Mouse (Mus musculus) MEL (cell line): Measurements from ENCODE around the gene Tead2. TPM values are rescaled to one million over a fixed set of nuclear protein-coding genes. Genes with fewer than 3 reads are reported as not detected.
A peak's percentile ranks its signal among the peaks of the same experiment; 100 is the strongest.

Experiments used
- DNase-seq: peaks from one replicate; pipeline ENCODE4 v3.0.0; 2011; ENCODE audit warnings: low read depth, low spot score
- H3K27ac ChIP-seq: 2 replicates; pipeline ENCODE4 v1.5.1; 2012; ENCODE audit warnings: low read depth, mild to moderate bottlenecking, control low read depth, low read length, moderate library complexity; ENCODE audit not compliant: control insufficient read depth
- H3K27me3 ChIP-seq, 2 experiments: fragments of 150-350 bp in 1 of 2; sonication (generic) in 1 of 2; 2 replicates each; pipeline ENCODE4 v1.6.1; 2012; ENCODE audit warnings: low read length in 2 of 2, mild to moderate bottlenecking in 2 of 2, improper control_type of control experiment in 1 of 2, moderate library complexity in 1 of 2; ENCODE audit not compliant: insufficient read depth in 2 of 2, control insufficient read depth in 1 of 2
- H3K36me3 ChIP-seq, 2 experiments: 2 replicates each; pipeline ENCODE4 v1.6.1; 2012 to 2014; ENCODE audit warnings: low read length in 2 of 2, improper control_type of control experiment in 1 of 2, inconsistent platforms in 1 of 2, mild to moderate bottlenecking in 1 of 2; ENCODE audit not compliant: insufficient read depth in 2 of 2, control insufficient read depth in 1 of 2
- H3K4me1 ChIP-seq, 2 experiments: fragments of 150-350 bp in 1 of 2; sonication (generic) in 1 of 2; 2 replicates each; pipeline ENCODE4 v1.6.1; 2012; ENCODE audit warnings: low read length in 2 of 2, improper control_type of control experiment in 1 of 2, mild to moderate bottlenecking in 1 of 2; ENCODE audit not compliant: insufficient read depth in 2 of 2, control insufficient read depth in 1 of 2
- H3K4me3 ChIP-seq, 2 experiments: fragments of 150-350 bp in 1 of 2; sonication (generic) in 1 of 2; 2 replicates each; pipeline ENCODE4 v1.5.1; 2012; ENCODE audit warnings: low read depth in 2 of 2, low read length in 2 of 2, mild to moderate bottlenecking in 2 of 2, moderate library complexity in 2 of 2, control low read depth in 1 of 2, improper control_type of control experiment in 1 of 2; ENCODE audit not compliant: control insufficient read depth in 1 of 2, insufficient read depth in 1 of 2
- H3K79me2 ChIP-seq: 2 replicates; pipeline ENCODE4 v1.6.1; 2012; ENCODE audit warnings: mild to moderate bottlenecking, low read length, moderate library complexity; ENCODE audit not compliant: control insufficient read depth, poor library complexity, insufficient read depth
- H3K9ac ChIP-seq: 2 replicates; pipeline ENCODE4 v1.6.1; 2012; ENCODE audit warnings: low read depth, mild to moderate bottlenecking, control low read depth, low read length, moderate library complexity; ENCODE audit not compliant: control insufficient read depth, poor library complexity, severe bottlenecking
- H3K9me3 ChIP-seq: fragments of 150-350 bp; sonication (generic); replicated peaks from 2 replicates; pipeline ENCODE4 v1.6.1; 2012; ENCODE audit warnings: mild to moderate bottlenecking, low read length, improper control_type of control experiment, moderate library complexity; ENCODE audit not compliant: insufficient read depth
- BHLHE40 ChIP-seq: IDR thresholded peaks from 2 replicates; pipeline ENCODE4 v1.6.1; 2012; ENCODE audit warnings: low read depth, mild to moderate bottlenecking, inconsistent platforms, low read length, improper control_type of control experiment, borderline replicate concordance
- CHD1 ChIP-seq: IDR thresholded peaks from 2 replicates; pipeline ENCODE4 v1.6.1; 2012; ENCODE audit warnings: low read depth, mild to moderate bottlenecking, inconsistent platforms, low read length, improper control_type of control experiment
- E2F4 ChIP-seq: IDR thresholded peaks from 2 replicates; pipeline ENCODE4 v1.6.1; 2011; ENCODE audit warnings: low read depth, low read length, improper control_type of control experiment, borderline replicate concordance
- ELF1 ChIP-seq: IDR thresholded peaks from 2 replicates; pipeline ENCODE4 v1.6.1; 2014; ENCODE audit warnings: low read depth, mild to moderate bottlenecking, inconsistent platforms, low read length, improper control_type of control experiment, moderate library complexity
- ETS1 ChIP-seq: IDR thresholded peaks from 2 replicates; pipeline ENCODE4 v1.6.1; 2012; ENCODE audit warnings: low read depth, mild to moderate bottlenecking, inconsistent platforms, low read length, improper control_type of control experiment, moderate library complexity
- HCFC1 ChIP-seq: IDR thresholded peaks from 2 replicates; pipeline ENCODE4 v1.6.1; 2012; ENCODE audit warnings: low read depth, mild to moderate bottlenecking, inconsistent platforms, low read length, improper control_type of control experiment, moderate library complexity
- JUND ChIP-seq: IDR thresholded peaks from 2 replicates; pipeline ENCODE4 v1.6.1; 2011; ENCODE audit warnings: low read depth, mild to moderate bottlenecking, improper control_type of control experiment, low read length
- MAX ChIP-seq: IDR thresholded peaks from 2 replicates; pipeline ENCODE4 v1.6.1; 2011; ENCODE audit warnings: low read length, improper control_type of control experiment
- MAZ ChIP-seq: IDR thresholded peaks from 2 replicates; pipeline ENCODE4 v1.6.1; 2012; ENCODE audit warnings: low read depth, mild to moderate bottlenecking, inconsistent platforms, low read length, improper control_type of control experiment
- MXI1 ChIP-seq: IDR thresholded peaks from 2 replicates; pipeline ENCODE4 v1.6.1; 2011; ENCODE audit warnings: mild to moderate bottlenecking, low read depth, low read length, improper control_type of control experiment
- MYC ChIP-seq: IDR thresholded peaks from 2 replicates; pipeline ENCODE4 v1.6.1; 2011; ENCODE audit warnings: low read depth, mild to moderate bottlenecking, low read length, improper control_type of control experiment, moderate library complexity
- NELFE ChIP-seq: IDR thresholded peaks from 2 replicates; pipeline ENCODE4 v1.6.1; 2011; ENCODE audit warnings: low read depth, low read length, improper control_type of control experiment
- POLR2A ChIP-seq, 2 experiments: IDR thresholded peaks; 2 replicates each; pipeline ENCODE4 v1.6.1; 2011 to 2012; ENCODE audit warnings: low read length in 2 of 2, mild to moderate bottlenecking in 2 of 2, control low read depth in 1 of 2, improper control_type of control experiment in 1 of 2, low read depth in 1 of 2, moderate library complexity in 1 of 2; ENCODE audit not compliant: control insufficient read depth in 1 of 2, insufficient read depth in 1 of 2, poor library complexity in 1 of 2
- POLR2AphosphoS2 ChIP-seq: IDR thresholded peaks from 2 replicates; pipeline ENCODE4 v1.6.1; 2011; ENCODE audit warnings: low read length, improper control_type of control experiment
- POLR2AphosphoS5 ChIP-seq: IDR thresholded peaks from 2 replicates; pipeline ENCODE4 v1.6.1; 2012; ENCODE audit warnings: low read depth, borderline replicate concordance, mild to moderate bottlenecking, inconsistent platforms, low read length, moderate library complexity, mixed read lengths
- RAD21 ChIP-seq: IDR thresholded peaks from 2 replicates; pipeline ENCODE4 v1.6.1; 2011; ENCODE audit warnings: mild to moderate bottlenecking, low read depth, low read length, improper control_type of control experiment
- SIN3A ChIP-seq: IDR thresholded peaks from 2 replicates; pipeline ENCODE4 v1.6.1; 2012; ENCODE audit warnings: low read length, improper control_type of control experiment, inconsistent platforms
- TBP ChIP-seq: IDR thresholded peaks from 2 replicates; pipeline ENCODE4 v1.8.0; 2011; ENCODE audit warnings: low read depth, low read length, improper control_type of control experiment
- TCF12 ChIP-seq: IDR thresholded peaks from 2 replicates; pipeline ENCODE4 v1.6.1; 2014; ENCODE audit warnings: low read depth, mild to moderate bottlenecking, inconsistent platforms, low read length, improper control_type of control experiment, moderate library complexity
- UBTF ChIP-seq: IDR thresholded peaks from 2 replicates; pipeline ENCODE4 v1.6.1; 2012; ENCODE audit warnings: low read depth, mild to moderate bottlenecking, inconsistent platforms, low read length, improper control_type of control experiment, moderate library complexity, borderline replicate concordance; ENCODE audit not compliant: insufficient read depth
- USF1 ChIP-seq: IDR thresholded peaks from 2 replicates; pipeline ENCODE4 v1.6.1; 2014; ENCODE audit warnings: low read depth, mild to moderate bottlenecking, inconsistent platforms, low read length, improper control_type of control experiment, moderate library complexity
- ZMIZ1 ChIP-seq: IDR thresholded peaks from 2 replicates; pipeline ENCODE4 v1.6.1; 2012; ENCODE audit warnings: low read depth, mild to moderate bottlenecking, inconsistent platforms, low read length, improper control_type of control experiment, moderate library complexity
- polyA plus RNA-seq, 2 experiments: library from polyadenylated mRNA; stranded (reverse) in 1 of 2; unstranded in 1 of 2; fragments of >175 nt in 1 of 2; fragments of >200 nt in 1 of 2; gene quantifications; 2 replicates each; pipeline versions ENCODE4 v1.2.1 to v1.2.4; 2012; ENCODE audit warnings: low replicate concordance in 2 of 2, low read depth in 1 of 2; ENCODE audit not compliant: insufficient read length in 2 of 2, insufficient read depth in 1 of 2, missing spikeins in 1 of 2
- total RNA-seq: library from RNA; depleted of rRNA; stranded (reverse); fragments of 300-350 nt; gene quantifications from 2 replicates; pipeline ENCODE4 v1.2.3, GENCODE M21; 2012

Gene Tead2
- total and polyA plus RNA-seq, 3 experiments: 0.19 to 0.38 TPM; not detected in 1

- TF ChIP-seq MAZ (peak; percentile 73; the same call in 1 of the 2 replicates), MYC (peak; percentile 64), ELF1 (peak; percentile 53; the same call in 1 of the 2 replicates), CHD1 (no peak), SIN3A (peak; percentile 67; the same call in 1 of the 2 replicates), ETS1 (0 out of 2 replicates have a peak, but pooled peaks have one; percentile 4), POLR2A (IDR thresholded peaks at IDR 0.05; ENCODE audit: control insufficient read depth in 1 of 2, insufficient read depth in 1 of 2, low read depth in 1 of 2, low read length in 2 of 2, poor library complexity in 1 of 2) (peak; percentile 31 to 74; a peak in 3 of 4 replicates), JUND (no peak), NELFE (peak; percentile 68), UBTF (no peak), HCFC1 (peak; percentile 54; the same call in 1 of the 2 replicates), TBP (peak; percentile 86), POLR2AphosphoS2 (peak; percentile 16; the same call in 1 of the 2 replicates), MAX (peak; percentile 46; the same call in 1 of the 2 replicates), MXI1 (peak; percentile 79; the same call in 1 of the 2 replicates), USF1 (0 out of 2 replicates have a peak, but pooled peaks have one; percentile 49)
- peak; percentile 94 for DNase-seq
- peak within 1 kb of the TSS; percentile 83 for H3K27ac ChIP-seq
- H3K36me3 ChIP-seq: peaks cover 0 to 9% of the 10 kb centered on the region in 2 experiments; a peak in 2 of 4 replicates
- no peaks in the 10 kb centered on the region; a peak in 1 of 4 replicates for H3K27me3 ChIP-seq
- no peaks in the 10 kb centered on the region for H3K9me3 ChIP-seq
- H3K4me1 ChIP-seq: peaks cover 6 to 22% of the 10 kb centered on the region in 2 experiments
- peak within 1 kb of the TSS; percentile 82 to 94 for H3K4me3 ChIP-seq
- H3K9ac ChIP-seq: peak within 1 kb of the TSS; percentile 90
- peaks cover 4% of the 10 kb centered on the region for H3K79me2 ChIP-seq
Observed at GRCm38 (mm10) chr7:45238723-45239496, 23.4 kb downstream of the Tead2 start, which contains the start of gene Cd37. Gene Cd37, minus strand, starts transcription at chr7:45239115.

- H3K27ac ChIP-seq: no peak overlapping the region
- peaks cover 0 to 9% of the 10 kb centered on the region in 2 experiments; a peak in 2 of 4 replicates for H3K36me3 ChIP-seq
- H3K9me3 ChIP-seq: no peaks in the 10 kb centered on the region
- H3K4me3 ChIP-seq: no peak overlapping the region
- peaks cover 6 to 22% of the 10 kb centered on the region in 2 experiments for H3K4me1 ChIP-seq
- no peak for DNase-seq
- no peak overlapping the region for H3K9ac ChIP-seq
- TF ChIP-seq ZMIZ1 (no peak), MXI1 (no peak), TBP (no peak), BHLHE40 (no peak), ETS1 (no peak), E2F4 (no peak), POLR2AphosphoS2 (no peak), POLR2A (IDR thresholded peaks at IDR 0.05; ENCODE audit: control insufficient read depth in 1 of 2, insufficient read depth in 1 of 2, low read depth in 1 of 2, low read length in 2 of 2, poor library complexity in 1 of 2) (no peak), TCF12 (no peak), POLR2AphosphoS5 (no peak), ELF1 (no peak), RAD21 (no peak)
- H3K27me3 ChIP-seq: peaks cover 0 to 5% of the 10 kb centered on the region in 2 experiments; a peak in 2 of 4 replicates
- peaks cover 4% of the 10 kb centered on the region for H3K79me2 ChIP-seq
Observed at GRCm38 (mm10) chr7:45240109-45240508, 24.6 kb downstream of the Tead2 start.
